Mouse (Mus musculus) embryo, embryonic 10.5 days (tissue): Measurements from ENCODE around the gene Gm5799.
"Not testable (repeated sequence)": the region's sequence is repeated elsewhere in the genome, so short reads cannot be mapped to it uniquely, and the experiment has no call there.

Experiments
- DNase-seq: peaks from one replicate; pipeline ENCODE4 v3.0.0-alpha.2; 2015; ENCODE audit warnings: low spot score

Gm5799 gene

GRCm38 (mm10) chr14:43543276-43543675, at the start of gene Gm5799:
Gene Gm5799 (plus strand): TSS chr14:43543576.
- not testable (repeated sequence) for DNase-seq

GRCm38 (mm10) chr14:43531052-43532010, 12.0 kb upstream of the Gm5799 start:
- not testable (repeated sequence) for DNase-seq

DNA sequence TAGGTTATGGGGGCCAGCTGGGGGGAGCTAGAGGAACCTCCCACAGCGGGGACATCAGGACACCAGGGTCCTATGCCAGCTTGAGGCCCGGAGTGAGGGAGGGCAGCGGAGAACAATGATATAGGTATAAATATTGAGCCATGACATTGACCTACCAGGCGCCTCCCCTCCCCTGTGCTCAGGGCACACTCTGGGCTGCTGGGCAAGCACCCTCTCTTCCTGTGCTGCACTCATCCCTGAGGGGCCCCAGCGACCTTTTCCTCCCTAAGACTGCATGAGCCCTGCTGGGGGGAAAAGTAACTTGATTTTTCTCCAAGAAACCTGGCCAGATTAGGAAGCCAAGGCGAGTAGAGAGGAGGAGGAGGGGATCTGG, 11.4 kb upstream of the Gm5799 start:
- not testable (repeated sequence) for DNase-seq

- not testable (repeated sequence) for DNase-seq
Observed at GRCm38 (mm10) chr14:43532387-43532786, 11.0 kb upstream of the Gm5799 start.

- not testable (repeated sequence) for DNase-seq
Observed at GRCm38 (mm10) chr14:43538144-43538543, 5.2 kb upstream of the Gm5799 start.

DNA sequence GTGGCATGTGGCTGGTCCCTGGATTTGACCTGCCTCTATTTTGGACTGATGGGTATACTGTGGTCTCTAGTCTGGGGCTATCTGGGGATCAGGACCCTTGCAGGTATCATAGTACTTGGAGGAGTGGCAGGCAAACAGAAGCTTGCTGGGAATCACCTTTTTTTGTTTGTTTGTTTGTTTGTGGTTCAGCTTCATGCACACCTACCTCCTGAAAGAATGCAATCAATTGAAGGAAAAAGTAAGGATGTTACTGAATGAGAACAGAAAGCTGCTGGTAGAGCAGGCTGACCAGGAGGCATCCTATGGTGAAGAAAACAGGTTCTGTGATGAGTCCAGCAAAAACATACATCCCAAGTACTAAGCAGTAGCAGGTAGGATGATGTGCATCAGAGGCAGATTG, 2.9 kb downstream of the Gm5799 start:
- not testable (repeated sequence) for DNase-seq

DNA sequence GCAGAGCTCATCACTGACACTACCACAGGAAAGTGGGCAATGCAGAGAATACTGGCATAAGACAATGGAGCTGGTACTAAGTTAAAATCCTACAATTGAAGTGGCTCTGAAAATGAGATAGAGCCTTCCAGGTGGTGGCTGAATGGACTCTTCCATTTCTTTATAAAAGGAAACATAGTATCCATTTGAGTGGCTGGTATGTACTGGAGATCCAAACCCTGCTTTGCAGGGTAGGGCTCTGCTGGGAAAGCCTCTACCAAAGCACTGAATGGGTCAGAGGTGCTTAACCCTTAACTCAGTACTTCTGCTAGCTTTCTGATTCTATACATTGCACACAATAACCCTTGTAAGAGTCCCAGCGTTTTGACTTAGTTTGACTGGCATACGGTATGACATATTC, 8.9 kb downstream of the Gm5799 start:
- not testable (repeated sequence) for DNase-seq

DNA sequence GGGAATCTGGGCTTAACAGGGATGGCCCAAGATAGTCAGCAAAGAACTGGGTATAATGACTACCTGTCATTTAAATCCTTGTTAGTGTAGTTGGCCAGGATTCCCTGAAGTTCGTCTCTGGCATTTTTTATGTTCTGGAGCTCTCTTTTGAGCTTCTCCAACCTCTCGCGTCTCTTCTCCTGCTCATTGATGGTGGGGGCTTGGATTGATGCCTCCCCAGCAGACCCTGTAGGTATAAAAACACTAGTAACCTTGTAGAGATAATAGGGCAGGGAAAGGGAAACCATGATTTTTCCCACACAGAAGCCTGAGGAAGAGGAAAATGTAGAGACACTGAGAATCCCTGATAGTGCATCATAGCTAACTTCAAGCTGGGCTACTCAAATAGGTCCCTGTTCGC, 34.6 kb downstream of the Gm5799 start:
- DNase-seq, result not testable (repeated sequence)

DNA sequence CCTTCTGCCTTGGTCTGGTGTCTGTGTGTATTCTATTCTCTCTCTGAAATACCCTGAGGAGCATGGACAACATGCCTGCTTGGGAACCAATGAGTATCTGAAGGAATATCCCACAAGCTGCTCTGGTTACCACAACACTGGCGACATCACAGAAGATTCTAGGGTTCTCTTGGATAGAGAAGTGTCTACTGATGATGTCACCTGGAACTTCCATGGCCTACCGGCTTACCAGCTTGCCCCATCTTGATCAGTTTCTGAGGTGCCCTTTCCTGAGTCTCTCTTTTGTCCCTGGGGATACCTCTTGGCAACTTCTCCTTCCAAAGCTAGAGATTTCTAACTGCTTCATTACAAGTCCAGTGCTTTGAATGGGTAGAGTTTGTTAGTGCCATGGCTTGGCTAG, 35.7 kb downstream of the Gm5799 start, which contains the start of gene Gm17654:
Gene Gm17654 (minus strand): TSS at position 101 of the 400 bp plus-strand sequence.
- DNase-seq, result not testable (repeated sequence)
